Mouse (Mus musculus): ENCODE results near the gene Ralgapa2. TPM values are rescaled to one million over a fixed set of nuclear protein-coding genes. Genes with fewer than 3 reads are reported as not detected.
A peak's percentile ranks its signal among the peaks of the same experiment; 100 is the strongest.

Ralgapa2 gene
- total and polyA plus RNA-seq, 3 experiments: 14.5 to 41.3 (median 36.7) TPM

GRCm38 (mm10) chr2:146477491-146477890, 34.7 kb downstream of the Ralgapa2 start:
- intact Hi-C loops (cut with DNase I): no loop called here
- H3K4me1 ChIP-seq (ENCODE audit: control insufficient read depth, insufficient read depth, low read length): no peaks in the 10 kb centered on the region; the same call in 1 of the 2 replicates
- no peak overlapping the region for H3K9ac ChIP-seq (ENCODE audit: low read depth, low read length)
- TF ChIP-seq CTCF (IDR thresholded peaks at IDR 0.05) (no peak), POLR2A (IDR thresholded peaks at IDR 0.05; ENCODE audit: insufficient read depth, low read depth, low read length) (no peak), EP300 (IDR thresholded peaks at IDR 0.05; ENCODE audit: insufficient read depth, low read depth, low read length) (no peak)
- no peak overlapping the region for H3K4me3 ChIP-seq
- WGBS: 87% methylated on average over 4 of the region's 4 CpGs
- no peak overlapping the region for H3K27ac ChIP-seq
- peaks cover 23% of the 10 kb centered on the region for H3K36me3 ChIP-seq (ENCODE audit: control insufficient read depth, insufficient read depth, low read length)
- no peaks in the 10 kb centered on the region for H3K79me2 ChIP-seq (replicated peaks; ENCODE audit: control insufficient read depth, insufficient read depth, low read length)
- DNase-seq: no peak
- H3K27me3 ChIP-seq (ENCODE audit: control insufficient read depth, insufficient read depth, low read length): no peaks in the 10 kb centered on the region

- no peak for DNase-seq
Measured at GRCm38 (mm10) chr2:146476428-146476972, 35.6 kb downstream of the Ralgapa2 start.

GRCm38 (mm10) chr2:146476001-146476400, 36.1 kb downstream of the Ralgapa2 start:
- no peak overlapping the region for H3K27ac ChIP-seq
- H3K79me2 ChIP-seq (replicated peaks; ENCODE audit: control insufficient read depth, insufficient read depth, low read length): no peaks in the 10 kb centered on the region
- H3K36me3 ChIP-seq (ENCODE audit: control insufficient read depth, insufficient read depth, low read length): peaks cover 21% of the 10 kb centered on the region
- H3K27me3 ChIP-seq (ENCODE audit: control insufficient read depth, insufficient read depth, low read length): no peaks in the 10 kb centered on the region
- DNase-seq: no peak
- intact Hi-C loops (cut with DNase I): no loop called here
- H3K4me3 ChIP-seq: no peak overlapping the region
- no peak overlapping the region for H3K9ac ChIP-seq (ENCODE audit: low read depth, low read length)
- H3K4me1 ChIP-seq (ENCODE audit: control insufficient read depth, insufficient read depth, low read length): no peaks in the 10 kb centered on the region; the same call in 1 of the 2 replicates
- TF ChIP-seq EP300 (IDR thresholded peaks at IDR 0.05; ENCODE audit: insufficient read depth, low read depth, low read length): no peak
- no peak for TF ChIP-seq CTCF (IDR thresholded peaks at IDR 0.05)
- no peak for TF ChIP-seq POLR2A (IDR thresholded peaks at IDR 0.05; ENCODE audit: insufficient read depth, low read depth, low read length)

More at GRCm38 (mm10) chr2:146476428-146476972, 35.6 kb downstream of the Ralgapa2 start:
- Histone ChIP-seq H3K4me1 (ENCODE audit: control insufficient read depth, insufficient read depth, low read length) (no peaks in the 10 kb centered on the region; the same call in 1 of the 2 replicates), H3K4me3 (no peak overlapping the region), H3K27me3 (ENCODE audit: control insufficient read depth, insufficient read depth, low read length) (no peaks in the 10 kb centered on the region), H3K9ac (ENCODE audit: low read depth, low read length) (no peak overlapping the region), H3K36me3 (ENCODE audit: control insufficient read depth, insufficient read depth, low read length) (peaks cover 21% of the 10 kb centered on the region), H3K27ac (no peak overlapping the region), H3K79me2 (replicated peaks; ENCODE audit: control insufficient read depth, insufficient read depth, low read length) (no peaks in the 10 kb centered on the region)
- 64% methylated on average over 6 of the region's 6 CpGs for whole genome bisulfite sequencing
- no peak for TF ChIP-seq EP300 (IDR thresholded peaks at IDR 0.05; ENCODE audit: insufficient read depth, low read depth, low read length)
- TF ChIP-seq POLR2A (IDR thresholded peaks at IDR 0.05; ENCODE audit: insufficient read depth, low read depth, low read length): no peak
- no peak for TF ChIP-seq CTCF (IDR thresholded peaks at IDR 0.05)
- intact Hi-C loops (cut with DNase I): no loop called here

- Histone ChIP-seq H3K36me3 (ENCODE audit: control insufficient read depth, insufficient read depth, low read length) (peaks cover 11% of the 10 kb centered on the region), H3K79me2 (replicated peaks; ENCODE audit: control insufficient read depth, insufficient read depth, low read length) (no peaks in the 10 kb centered on the region; the same call in 1 of the 2 replicates), H3K4me3 (no peak overlapping the region), H3K4me1 (ENCODE audit: control insufficient read depth, insufficient read depth, low read length) (peaks cover 3% of the 10 kb centered on the region), H3K27ac (peak overlapping the region; percentile 13; the same call in 1 of the 2 replicates), H3K9ac (ENCODE audit: low read depth, low read length) (no peak overlapping the region), H3K27me3 (ENCODE audit: control insufficient read depth, insufficient read depth, low read length) (no peaks in the 10 kb centered on the region)
- TF ChIP-seq CTCF (IDR thresholded peaks at IDR 0.05) (no peak), EP300 (IDR thresholded peaks at IDR 0.05; ENCODE audit: insufficient read depth, low read depth, low read length) (no peak), POLR2A (IDR thresholded peaks at IDR 0.05; ENCODE audit: insufficient read depth, low read depth, low read length) (no peak)
- 27% methylated on average over 5 of the region's 5 CpGs for WGBS
- intact Hi-C loops (cut with DNase I): no loop called here
- peak in 1 of 2 experiments; percentile 30 for DNase-seq
Measured at GRCm38 (mm10) chr2:146470947-146471346, 41.2 kb downstream of the Ralgapa2 start.

- Histone ChIP-seq H3K27ac (no peak overlapping the region), H3K9ac (ENCODE audit: low read depth, low read length) (peak overlapping the region; percentile 37; the same call in 1 of the 2 replicates), H3K36me3 (ENCODE audit: control insufficient read depth, insufficient read depth, low read length) (peaks cover 5% of the 10 kb centered on the region), H3K4me3 (no peak overlapping the region), H3K27me3 (ENCODE audit: control insufficient read depth, insufficient read depth, low read length) (no peaks in the 10 kb centered on the region), H3K4me1 (ENCODE audit: control insufficient read depth, insufficient read depth, low read length) (peaks cover 3% of the 10 kb centered on the region), H3K79me2 (replicated peaks; ENCODE audit: control insufficient read depth, insufficient read depth, low read length) (no peaks in the 10 kb centered on the region; the same call in 1 of the 2 replicates)
- TF ChIP-seq POLR2A (IDR thresholded peaks at IDR 0.05; ENCODE audit: insufficient read depth, low read depth, low read length) (no peak), CTCF (IDR thresholded peaks at IDR 0.05) (peak; percentile 95)
- 39% methylated on average over 12 of the region's 12 CpGs for WGBS
- intact Hi-C loops (cut with DNase I): loop anchor here (1.0 to 5.0 kb wide), 3 partner anchors 97 to 707 kb away; no protein-coding TSS in a partner anchor
- no peak for DNase-seq
Measured at GRCm38 (mm10) chr2:146469707-146470420, 42.3 kb downstream of the Ralgapa2 start.

GRCm38 (mm10) chr2:146468898-146469297, 43.2 kb downstream of the Ralgapa2 start:
- Histone ChIP-seq H3K27me3 (ENCODE audit: control insufficient read depth, insufficient read depth, low read length) (no peaks in the 10 kb centered on the region), H3K36me3 (ENCODE audit: control insufficient read depth, insufficient read depth, low read length) (peaks cover 3% of the 10 kb centered on the region), H3K27ac (no peak overlapping the region), H3K4me3 (no peak overlapping the region), H3K9ac (ENCODE audit: low read depth, low read length) (no peak overlapping the region), H3K79me2 (replicated peaks; ENCODE audit: control insufficient read depth, insufficient read depth, low read length) (no peaks in the 10 kb centered on the region; the same call in 1 of the 2 replicates), H3K4me1 (ENCODE audit: control insufficient read depth, insufficient read depth, low read length) (peaks cover 3% of the 10 kb centered on the region)
- intact Hi-C loops (cut with DNase I): loop anchor here (1.0 to 5.0 kb wide), 3 partner anchors 98 to 708 kb away; no protein-coding TSS in a partner anchor
- no peak for DNase-seq
- TF ChIP-seq POLR2A (IDR thresholded peaks at IDR 0.05; ENCODE audit: insufficient read depth, low read depth, low read length) (no peak), EP300 (IDR thresholded peaks at IDR 0.05; ENCODE audit: insufficient read depth, low read depth, low read length) (no peak), CTCF (IDR thresholded peaks at IDR 0.05) (no peak)
- 79% methylated on average over 2 of the region's 2 CpGs for WGBS
